Mouse (Mus musculus): ENCODE data around the gene Arhgap20. TPM values are rescaled to one million over a fixed set of nuclear protein-coding genes. Genes with fewer than 3 reads are reported as not detected.

Gene Arhgap20
- polyA plus RNA-seq, 1 experiment from 2014 or later = 1.1 TPM

DNA sequence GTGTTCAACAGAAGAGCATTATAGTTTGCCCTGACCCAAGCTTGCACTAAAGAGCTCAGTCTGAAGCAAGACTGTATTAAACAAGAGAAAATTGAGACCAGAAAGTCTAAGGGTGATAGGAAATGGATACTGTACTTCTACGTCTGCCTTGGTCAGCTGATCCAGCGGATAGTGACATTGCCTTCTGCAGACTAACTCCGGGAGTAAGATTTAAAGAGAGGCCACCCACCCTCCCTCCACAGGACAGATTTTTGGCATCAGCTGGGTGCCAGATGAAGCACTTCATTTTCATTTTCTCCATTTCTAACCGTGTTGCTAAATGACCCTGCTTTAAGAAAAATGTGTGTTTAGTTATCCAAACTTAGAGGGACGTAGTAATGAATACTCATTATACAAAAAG is 67.2 kb downstream of the Arhgap20 start:
- no peaks in the 10 kb centered on the region for H3K4me1 ChIP-seq (ENCODE audit: control insufficient read depth, insufficient read depth, low read length)
- H3K36me3 ChIP-seq (ENCODE audit: control insufficient read depth, insufficient read depth) = no peaks in the 10 kb centered on the region
- H3K9ac ChIP-seq (ENCODE audit: low read length) = no peak overlapping the region
- no peaks in the 10 kb centered on the region for H3K27me3 ChIP-seq (ENCODE audit: control insufficient read depth, insufficient read depth, low read length)
- H3K4me2 ChIP-seq (ENCODE audit: low read depth, low read length) = no peak overlapping the region
- no peaks in the 10 kb centered on the region for H3K9me3 ChIP-seq (replicated peaks; ENCODE audit: control insufficient read depth, low read length)
- no peak overlapping the region for H3K4me3 ChIP-seq (ENCODE audit: low read length)
- 69% methylated on average over 5 of the region's 5 CpGs for WGBS
- no peak overlapping the region for H3K27ac ChIP-seq (ENCODE audit: low read length)
- no peak for ATAC-seq (replicated peaks; ENCODE audit: extremely low read depth, insufficient read depth, low FRiP score)

DNA sequence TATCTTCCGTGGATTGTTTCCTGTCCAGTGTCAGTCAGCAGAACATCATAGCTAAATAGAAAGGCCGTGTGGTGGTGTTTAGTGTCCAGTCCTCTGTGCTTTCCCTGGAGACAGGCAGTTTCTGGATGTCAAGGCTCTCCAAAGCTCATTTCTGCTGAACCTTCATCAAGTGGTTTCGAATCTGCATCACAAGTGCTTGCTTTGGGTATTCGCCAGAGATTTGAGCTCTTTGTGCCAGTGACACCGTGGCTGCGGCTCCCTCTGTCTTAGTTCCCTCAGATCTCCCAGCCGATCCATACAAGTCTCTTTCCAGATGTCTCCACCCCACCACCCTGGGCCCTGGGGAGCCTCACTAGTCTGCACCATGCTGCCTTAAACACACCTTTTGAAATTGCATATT is 72.6 kb downstream of the Arhgap20 start:
- no peaks in the 10 kb centered on the region for H3K27me3 ChIP-seq (ENCODE audit: control insufficient read depth, insufficient read depth, low read length)
- no peak overlapping the region for H3K4me3 ChIP-seq (ENCODE audit: low read length)
- no peak overlapping the region for H3K9ac ChIP-seq (ENCODE audit: low read length)
- H3K4me1 ChIP-seq (ENCODE audit: control insufficient read depth, insufficient read depth, low read length) = no peaks in the 10 kb centered on the region
- H3K27ac ChIP-seq (ENCODE audit: low read length) = no peak overlapping the region
- H3K9me3 ChIP-seq (replicated peaks; ENCODE audit: control insufficient read depth, low read length) = no peaks in the 10 kb centered on the region
- no peaks in the 10 kb centered on the region for H3K36me3 ChIP-seq (ENCODE audit: control insufficient read depth, insufficient read depth)
- no peak for ATAC-seq (replicated peaks; ENCODE audit: extremely low read depth, insufficient read depth, low FRiP score)
- H3K4me2 ChIP-seq (ENCODE audit: low read depth, low read length) = no peak overlapping the region
- WGBS = 48% methylated on average over 7 of the region's 7 CpGs

DNA sequence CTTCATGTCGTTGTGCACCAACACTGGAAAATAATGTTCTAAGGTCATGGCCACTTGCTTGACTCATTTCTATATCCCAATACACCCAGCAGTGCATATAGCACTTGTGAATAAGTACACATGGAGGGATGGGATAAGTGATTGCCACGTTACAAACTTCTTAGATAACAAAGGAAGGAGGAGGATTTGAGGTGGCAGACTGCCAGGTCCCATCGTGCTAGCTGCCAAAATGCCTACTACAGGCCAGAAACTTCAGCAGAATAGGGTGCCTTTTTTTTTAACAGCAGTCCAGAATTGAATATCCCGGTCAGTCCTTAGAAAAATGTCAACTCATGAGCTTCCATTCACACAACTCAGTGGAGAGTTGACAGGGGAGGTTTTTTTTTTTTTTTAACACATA is 78.1 kb downstream of the Arhgap20 start:
- H3K4me3 ChIP-seq (ENCODE audit: low read length) = no peak overlapping the region
- no peak overlapping the region for H3K9ac ChIP-seq (ENCODE audit: low read length)
- H3K27ac ChIP-seq (ENCODE audit: low read length) = no peak overlapping the region
- no peaks in the 10 kb centered on the region for H3K36me3 ChIP-seq (ENCODE audit: control insufficient read depth, insufficient read depth)
- H3K4me1 ChIP-seq (ENCODE audit: control insufficient read depth, insufficient read depth, low read length) = 0 out of 2 replicates have a peak, but pooled peaks cover 3% of the 10 kb centered on the region
- no peaks in the 10 kb centered on the region for H3K9me3 ChIP-seq (replicated peaks; ENCODE audit: control insufficient read depth, low read length)
- H3K4me2 ChIP-seq (ENCODE audit: low read depth, low read length) = no peak overlapping the region
- 26% methylated on average over 4 of the region's 4 CpGs for WGBS
- no peak for ATAC-seq (replicated peaks; ENCODE audit: extremely low read depth, insufficient read depth, low FRiP score)
- no peaks in the 10 kb centered on the region for H3K27me3 ChIP-seq (ENCODE audit: control insufficient read depth, insufficient read depth, low read length)

DNA sequence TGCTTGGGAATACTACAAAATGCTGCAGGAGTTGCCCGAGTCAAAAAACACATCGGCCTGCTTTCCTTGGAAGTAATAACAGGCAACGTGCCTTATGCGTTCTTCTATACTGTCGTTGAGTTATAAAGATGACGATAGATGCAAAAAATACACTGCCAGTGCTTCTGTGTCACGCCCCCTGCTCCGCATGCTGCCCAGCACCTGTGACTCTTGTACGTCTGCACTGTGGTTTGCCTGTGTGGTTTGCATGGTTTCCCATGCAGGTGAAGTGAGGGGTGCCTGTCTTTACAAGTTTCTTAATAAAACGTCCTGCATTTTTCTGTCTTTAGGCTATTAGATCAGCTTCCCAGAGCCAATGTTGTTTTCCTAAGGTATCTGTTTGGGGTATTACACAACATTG is 80.7 kb downstream of the Arhgap20 start:
- H3K4me2 ChIP-seq (ENCODE audit: low read depth, low read length) = no peak overlapping the region
- WGBS = 85% methylated on average over 10 of the region's 10 CpGs
- ATAC-seq (replicated peaks; ENCODE audit: extremely low read depth, insufficient read depth, low FRiP score) = no peak

GRCm38 (mm10) chr9:51853772-51854171 is 88.6 kb downstream of the Arhgap20 start:
- WGBS = 86% methylated on average over 5 of the region's 5 CpGs
- H3K4me3 ChIP-seq (ENCODE audit: low read length) = no peak overlapping the region
- no peak for ATAC-seq (replicated peaks; ENCODE audit: extremely low read depth, insufficient read depth, low FRiP score)
- H3K9ac ChIP-seq (ENCODE audit: low read length) = no peak overlapping the region
- H3K4me2 ChIP-seq (ENCODE audit: low read depth, low read length) = no peak overlapping the region
- no peak overlapping the region for H3K27ac ChIP-seq (ENCODE audit: low read length)
- H3K9me3 ChIP-seq (replicated peaks; ENCODE audit: control insufficient read depth, low read length) = no peaks in the 10 kb centered on the region
- H3K36me3 ChIP-seq (ENCODE audit: control insufficient read depth, insufficient read depth) = no peaks in the 10 kb centered on the region
- no peaks in the 10 kb centered on the region for H3K4me1 ChIP-seq (ENCODE audit: control insufficient read depth, insufficient read depth, low read length)
- H3K27me3 ChIP-seq (ENCODE audit: control insufficient read depth, insufficient read depth, low read length) = no peaks in the 10 kb centered on the region

More for the DNA sequence above, 80.7 kb downstream of the Arhgap20 start:
- Histone ChIP-seq H3K9me3 (replicated peaks; ENCODE audit: control insufficient read depth, low read length) (no peaks in the 10 kb centered on the region), H3K36me3 (ENCODE audit: control insufficient read depth, insufficient read depth) (no peaks in the 10 kb centered on the region), H3K4me1 (ENCODE audit: control insufficient read depth, insufficient read depth, low read length) (0 out of 2 replicates have a peak, but pooled peaks cover 3% of the 10 kb centered on the region), H3K4me3 (ENCODE audit: low read length) (no peak overlapping the region), H3K27me3 (ENCODE audit: control insufficient read depth, insufficient read depth, low read length) (no peaks in the 10 kb centered on the region), H3K9ac (ENCODE audit: low read length) (no peak overlapping the region), H3K27ac (ENCODE audit: low read length) (no peak overlapping the region)

DNA sequence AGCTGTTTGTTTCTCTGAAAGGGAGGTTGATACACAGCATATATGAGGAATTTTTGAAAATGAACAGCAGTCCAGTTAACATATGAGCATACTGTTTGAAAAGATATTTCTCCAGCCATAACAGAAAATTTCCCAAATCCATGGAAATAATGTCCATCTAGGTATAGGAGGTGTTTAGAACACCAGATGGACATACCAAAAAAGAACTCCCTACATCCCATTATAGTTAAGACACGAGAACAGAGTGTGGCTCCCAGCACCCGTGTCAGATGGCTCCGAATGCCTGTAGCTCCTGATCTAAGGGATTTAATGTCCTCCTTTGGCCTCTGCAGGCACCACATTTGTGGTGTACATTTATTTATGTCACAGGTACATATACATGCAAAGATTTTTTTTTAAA is 99.1 kb downstream of the Arhgap20 start:
- ATAC-seq (replicated peaks; ENCODE audit: extremely low read depth, insufficient read depth, low FRiP score) = no peak
- 88% methylated on average over 3 of the region's 3 CpGs for WGBS
- Histone ChIP-seq H3K4me2 (ENCODE audit: low read depth, low read length) (no peak overlapping the region), H3K9ac (ENCODE audit: low read length) (no peak overlapping the region), H3K27ac (ENCODE audit: low read length) (no peak overlapping the region), H3K4me1 (ENCODE audit: control insufficient read depth, insufficient read depth, low read length) (peaks cover 3% of the 10 kb centered on the region; the same call in 1 of the 2 replicates), H3K9me3 (replicated peaks; ENCODE audit: control insufficient read depth, low read length) (no peaks in the 10 kb centered on the region), H3K4me3 (ENCODE audit: low read length) (no peak overlapping the region), H3K27me3 (ENCODE audit: control insufficient read depth, insufficient read depth, low read length) (no peaks in the 10 kb centered on the region), H3K36me3 (ENCODE audit: control insufficient read depth, insufficient read depth) (no peaks in the 10 kb centered on the region)

GRCm38 (mm10) chr9:51866634-51867033 is 101.5 kb downstream of the Arhgap20 start:
- no peaks in the 10 kb centered on the region for H3K36me3 ChIP-seq (ENCODE audit: control insufficient read depth, insufficient read depth)

DNA sequence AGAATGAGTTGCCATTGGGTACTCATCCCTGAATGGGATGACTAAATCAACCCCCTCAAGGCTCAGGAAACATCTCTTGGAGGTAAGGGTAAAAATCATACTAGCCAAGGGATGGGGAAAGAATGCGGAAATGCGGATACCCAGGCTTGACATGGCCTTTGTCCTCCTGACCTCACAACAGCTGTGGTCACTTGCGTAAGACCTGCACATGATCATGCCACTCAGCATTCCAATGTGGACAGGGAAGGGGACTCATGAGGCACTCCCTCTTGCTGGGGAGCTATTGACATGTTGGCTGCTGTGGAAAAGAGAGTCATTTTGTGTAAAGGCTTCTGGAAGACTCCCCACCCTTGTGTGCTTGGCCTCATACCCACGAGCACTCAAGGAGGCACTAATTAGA is 103.9 kb downstream of the Arhgap20 start:
- 84% methylated on average over 4 of the region's 4 CpGs for WGBS
- ATAC-seq (replicated peaks; ENCODE audit: extremely low read depth, insufficient read depth, low FRiP score) = no peak
- H3K4me1 ChIP-seq (ENCODE audit: control insufficient read depth, insufficient read depth, low read length) = peaks cover 3% of the 10 kb centered on the region; the same call in 1 of the 2 replicates
- no peaks in the 10 kb centered on the region for H3K9me3 ChIP-seq (replicated peaks; ENCODE audit: control insufficient read depth, low read length)
- no peak overlapping the region for H3K4me3 ChIP-seq (ENCODE audit: low read length)
- no peak overlapping the region for H3K4me2 ChIP-seq (ENCODE audit: low read depth, low read length)
- H3K9ac ChIP-seq (ENCODE audit: low read length) = no peak overlapping the region
- H3K27me3 ChIP-seq (ENCODE audit: control insufficient read depth, insufficient read depth, low read length) = no peaks in the 10 kb centered on the region
- H3K27ac ChIP-seq (ENCODE audit: low read length) = no peak overlapping the region
- no peaks in the 10 kb centered on the region for H3K36me3 ChIP-seq (ENCODE audit: control insufficient read depth, insufficient read depth)

More at GRCm38 (mm10) chr9:51866634-51867033, 101.5 kb downstream of the Arhgap20 start:
- peak; percentile 52 for ATAC-seq (replicated peaks; ENCODE audit: extremely low read depth, insufficient read depth, low FRiP score)
- Histone ChIP-seq H3K4me1 (ENCODE audit: control insufficient read depth, insufficient read depth, low read length) (peaks cover 3% of the 10 kb centered on the region; the same call in 1 of the 2 replicates), H3K9me3 (replicated peaks; ENCODE audit: control insufficient read depth, low read length) (no peaks in the 10 kb centered on the region), H3K27ac (ENCODE audit: low read length) (no peak overlapping the region), H3K27me3 (ENCODE audit: control insufficient read depth, insufficient read depth, low read length) (no peaks in the 10 kb centered on the region), H3K9ac (ENCODE audit: low read length) (no peak overlapping the region), H3K4me2 (ENCODE audit: low read depth, low read length) (no peak overlapping the region), H3K4me3 (ENCODE audit: low read length) (no peak overlapping the region)
- WGBS = 65% methylated on average over 4 of the region's 4 CpGs

DNA sequence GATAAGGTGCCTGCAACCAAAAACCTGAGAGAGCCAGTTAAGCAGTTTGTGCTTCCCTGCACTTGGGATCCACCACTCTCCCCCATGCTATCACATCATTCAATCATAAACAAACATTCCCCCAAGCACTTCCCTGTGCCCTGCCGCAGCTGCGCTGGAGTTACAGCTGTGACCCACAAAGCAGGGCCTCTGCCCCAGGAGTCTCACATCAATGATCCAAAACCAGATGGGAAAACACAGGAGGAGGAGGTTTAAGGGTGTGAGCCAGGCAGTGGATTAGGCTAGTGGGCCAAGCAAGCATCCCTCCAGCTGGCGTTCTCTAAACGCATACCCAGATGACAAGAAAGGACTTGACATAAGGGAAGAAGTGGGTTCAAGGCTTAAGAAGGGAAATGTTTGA is 109.2 kb downstream of the Arhgap20 start:
- H3K9me3 ChIP-seq (replicated peaks; ENCODE audit: control insufficient read depth, low read length) = 0 out of 2 replicates have a peak, but pooled peaks cover 3% of the 10 kb centered on the region
- ATAC-seq (replicated peaks; ENCODE audit: extremely low read depth, insufficient read depth, low FRiP score) = no peak
- WGBS = 37% methylated on average over 4 of the region's 4 CpGs
- H3K27me3 ChIP-seq (ENCODE audit: control insufficient read depth, insufficient read depth, low read length) = no peaks in the 10 kb centered on the region
- H3K27ac ChIP-seq (ENCODE audit: low read length) = no peak overlapping the region
- H3K9ac ChIP-seq (ENCODE audit: low read length) = no peak overlapping the region
- no peak overlapping the region for H3K4me2 ChIP-seq (ENCODE audit: low read depth, low read length)
- H3K4me3 ChIP-seq (ENCODE audit: low read length) = no peak overlapping the region
- no peaks in the 10 kb centered on the region for H3K4me1 ChIP-seq (ENCODE audit: control insufficient read depth, insufficient read depth, low read length)
- no peaks in the 10 kb centered on the region for H3K36me3 ChIP-seq (ENCODE audit: control insufficient read depth, insufficient read depth)

Data from heart, embryonic 16.5 days (tissue).